Mouse (Mus musculus) CD4-positive, CD25-positive, alpha-beta regulatory T cell, adult 2 months (primary cell): ENCODE data around the gene Slc5a1.

ENCODE experiments used
- DNase-seq: peaks from one replicate; pipeline ENCODE4 v3.0.0-alpha.2; 2012; ENCODE audit warnings: low read depth, low spot score

Slc5a1 gene

GRCm38 (mm10) chr5:33193567-33193966, 89.5 kb downstream of the Slc5a1 start:
- no peak for DNase-seq

- DNase-seq = no peak
Observed at GRCm38 (mm10) chr5:33195246-33195852, 91.3 kb downstream of the Slc5a1 start.

- DNase-seq = no peak
Observed at GRCm38 (mm10) chr5:33200071-33200470, 96.1 kb downstream of the Slc5a1 start.

GRCm38 (mm10) chr5:33201697-33202096, 97.7 kb downstream of the Slc5a1 start:
- DNase-seq = no peak

GRCm38 (mm10) chr5:33202516-33203170, 98.6 kb downstream of the Slc5a1 start:
- DNase-seq = no peak

GRCm38 (mm10) chr5:33203171-33203565, 99.1 kb downstream of the Slc5a1 start:
- DNase-seq = no peak

GRCm38 (mm10) chr5:33203691-33204242, 99.7 kb downstream of the Slc5a1 start:
- peak; percentile 87 for DNase-seq

- DNase-seq = no peak
Observed at GRCm38 (mm10) chr5:33204284-33204683, 100.3 kb downstream of the Slc5a1 start.

- no peak for DNase-seq
Observed at GRCm38 (mm10) chr5:33206328-33206727, 102.3 kb downstream of the Slc5a1 start.

- no peak for DNase-seq
Observed at GRCm38 (mm10) chr5:33207136-33207535, 103.1 kb downstream of the Slc5a1 start.

- no peak for DNase-seq
Observed at GRCm38 (mm10) chr5:33208533-33209245, 104.7 kb downstream of the Slc5a1 start.

GRCm38 (mm10) chr5:33210515-33210914, 106.5 kb downstream of the Slc5a1 start:
- DNase-seq = no peak

- no peak for DNase-seq
Observed at GRCm38 (mm10) chr5:33211254-33211653, 107.2 kb downstream of the Slc5a1 start.
